Mouse (Mus musculus): ENCODE results near the gene Olfr324. TPM values are rescaled to one million over a fixed set of nuclear protein-coding genes. Genes with fewer than 3 reads are reported as not detected.

Olfr324 gene
- polyA plus RNA-seq, 1 experiment from 2014 or later, result not detected

DNA sequence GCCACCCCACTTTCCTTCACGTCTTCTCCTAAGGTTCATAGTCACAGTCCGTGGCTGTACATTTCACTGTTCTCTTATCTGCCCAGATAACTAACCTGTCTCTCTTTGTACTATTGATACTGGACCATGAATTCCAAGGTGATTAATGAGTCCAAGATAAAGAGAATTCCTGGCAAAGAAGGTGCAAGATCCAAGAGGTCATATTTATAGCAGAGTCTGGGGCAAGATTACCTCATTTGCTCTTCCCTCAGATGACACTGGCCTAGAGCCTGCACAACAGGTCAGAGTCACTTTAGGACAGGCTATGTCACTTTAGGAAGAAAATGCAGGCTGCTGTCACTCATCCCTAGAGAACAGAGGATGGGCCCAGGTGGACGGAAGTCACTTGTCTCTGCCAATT is 10.3 kb downstream of the Olfr324 start:
- H3K4me1 ChIP-seq, result no peaks in the 10 kb centered on the region
- ATAC-seq (ENCODE audit: low FRiP score, low read depth), result no peak
- H3K9me3 ChIP-seq, result no peaks in the 10 kb centered on the region
- H3K4me3 ChIP-seq, result no peak overlapping the region
- no peak overlapping the region for H3K27ac ChIP-seq (replicated peaks)
- H3K9ac ChIP-seq (replicated peaks), result no peak overlapping the region
- H3K4me2 ChIP-seq (replicated peaks), result no peak overlapping the region
- no peaks in the 10 kb centered on the region for H3K36me3 ChIP-seq
- no peaks in the 10 kb centered on the region for H3K27me3 ChIP-seq
- WGBS, result 89% methylated on average over 3 of the region's 3 CpGs

- no peak for ATAC-seq (ENCODE audit: low FRiP score, low read depth)
- H3K36me3 ChIP-seq, result no peaks in the 10 kb centered on the region
- no peak overlapping the region for H3K4me2 ChIP-seq (replicated peaks)
- H3K27ac ChIP-seq (replicated peaks), result no peak overlapping the region
- no peaks in the 10 kb centered on the region for H3K27me3 ChIP-seq
- H3K9ac ChIP-seq (replicated peaks), result no peak overlapping the region
- no peaks in the 10 kb centered on the region for H3K9me3 ChIP-seq
- H3K4me1 ChIP-seq, result no peaks in the 10 kb centered on the region
- WGBS, result 92% methylated on average over 12 of the region's 12 CpGs
- no peak overlapping the region for H3K4me3 ChIP-seq
These were observed 11.4 kb downstream of the Olfr324 start for GRCm38 (mm10) chr11:58606177-58606919.

DNA sequence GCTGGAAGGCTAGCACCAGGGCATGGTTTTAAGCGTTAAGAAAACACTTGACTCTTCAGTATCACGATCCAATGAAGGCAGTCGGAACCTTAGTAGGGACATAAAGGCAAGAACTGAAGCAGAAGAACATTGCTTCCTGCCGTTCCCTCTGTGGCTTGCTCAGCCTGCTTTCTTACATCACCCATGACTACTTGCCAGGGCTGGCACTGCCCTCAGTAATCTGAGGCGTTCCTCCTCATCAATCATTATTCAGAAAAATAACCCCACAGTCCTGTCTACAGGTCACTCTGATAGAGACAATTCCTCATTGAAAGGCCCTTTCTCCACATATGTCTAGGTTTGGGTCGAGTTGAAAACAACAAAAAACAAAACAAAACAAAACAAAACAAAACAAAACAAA is 12.1 kb downstream of the Olfr324 start:
- Histone ChIP-seq H3K4me2 (replicated peaks) (no peak overlapping the region), H3K27me3 (no peaks in the 10 kb centered on the region), H3K9ac (replicated peaks) (no peak overlapping the region), H3K36me3 (no peaks in the 10 kb centered on the region), H3K9me3 (no peaks in the 10 kb centered on the region), H3K4me1 (no peaks in the 10 kb centered on the region), H3K27ac (replicated peaks) (no peak overlapping the region), H3K4me3 (no peak overlapping the region)
- WGBS, result 85% methylated on average over 6 of the region's 6 CpGs
- no peak for ATAC-seq (ENCODE audit: low FRiP score, low read depth)

DNA sequence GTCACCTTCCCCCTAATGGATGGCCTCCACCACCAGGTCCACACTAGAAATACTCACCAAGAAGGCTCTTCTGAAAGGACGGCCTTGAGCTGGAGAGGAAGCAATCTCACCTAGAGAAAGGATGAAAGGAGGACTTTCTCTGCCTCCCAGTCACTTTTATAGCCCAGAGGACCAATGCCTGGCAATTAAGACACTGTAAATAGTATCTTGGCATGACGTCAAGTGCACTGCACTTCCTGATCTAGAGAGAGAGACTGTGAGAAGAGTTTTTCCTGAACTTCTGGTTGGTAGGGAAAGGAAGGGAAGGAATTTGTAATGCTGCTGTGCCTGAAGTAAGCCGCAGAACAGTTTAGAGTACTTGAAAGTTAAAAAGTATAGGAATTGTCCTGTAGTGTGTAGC is 18.4 kb downstream of the Olfr324 start:
- Histone ChIP-seq H3K9me3 (no peaks in the 10 kb centered on the region), H3K9ac (replicated peaks) (no peak overlapping the region), H3K36me3 (no peaks in the 10 kb centered on the region), H3K27me3 (no peaks in the 10 kb centered on the region), H3K4me3 (no peak overlapping the region), H3K4me2 (replicated peaks) (no peak overlapping the region), H3K27ac (replicated peaks) (no peak overlapping the region), H3K4me1 (no peaks in the 10 kb centered on the region)
- ATAC-seq (ENCODE audit: low FRiP score, low read depth), result no peak
- WGBS, result 90% methylated on average over 3 of the region's 3 CpGs

DNA sequence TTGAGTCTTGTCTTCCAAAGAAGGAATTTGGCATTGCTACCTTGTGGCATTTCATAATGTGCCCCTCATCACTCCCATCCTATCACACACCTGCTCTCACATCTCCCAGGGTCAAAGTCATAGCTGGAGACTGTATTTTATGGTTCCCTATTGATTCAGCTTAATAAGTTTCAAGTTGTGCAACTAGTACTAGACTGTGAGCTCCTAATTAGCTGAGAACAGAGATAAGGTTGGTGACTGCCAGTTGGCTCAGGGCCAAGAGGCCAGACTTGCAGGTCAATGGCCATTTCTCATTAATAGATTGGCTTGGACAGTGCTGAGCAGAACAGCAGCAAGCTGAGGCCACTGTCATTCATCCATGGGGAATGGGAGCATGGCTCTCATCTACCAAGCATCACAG is 19.6 kb downstream of the Olfr324 start:
- Histone ChIP-seq H3K4me3 (no peak overlapping the region), H3K4me2 (replicated peaks) (no peak overlapping the region), H3K4me1 (no peaks in the 10 kb centered on the region), H3K36me3 (no peaks in the 10 kb centered on the region), H3K9me3 (no peaks in the 10 kb centered on the region), H3K27me3 (no peaks in the 10 kb centered on the region), H3K27ac (replicated peaks) (no peak overlapping the region), H3K9ac (replicated peaks) (no peak overlapping the region)
- ATAC-seq (ENCODE audit: low FRiP score, low read depth), result no peak

DNA sequence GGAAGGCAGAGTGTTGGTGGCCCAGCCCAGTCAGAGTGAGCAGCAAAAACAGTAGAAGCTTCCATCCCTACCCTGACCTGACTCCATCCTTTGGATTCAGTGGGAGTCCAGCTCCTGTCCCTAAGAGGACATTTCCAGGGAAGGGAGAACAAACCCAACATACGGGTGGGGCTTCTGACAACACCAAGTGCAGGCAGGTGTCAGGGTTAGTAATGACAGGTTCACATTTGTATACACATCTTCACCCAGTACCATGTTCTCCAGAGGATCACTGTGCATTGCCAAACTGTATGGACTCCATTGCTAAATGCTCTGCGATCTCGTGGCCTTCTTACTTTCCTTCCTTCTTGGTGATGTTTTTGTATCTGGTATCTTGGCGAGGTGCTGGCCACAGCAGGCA is 21.1 kb downstream of the Olfr324 start, which contains the start of gene 2210407C18Rik:
Gene 2210407C18Rik, minus strand, starts transcription at position 101 of the 400 bp plus-strand sequence.
- ATAC-seq (ENCODE audit: low FRiP score, low read depth), result no peak
- H3K4me2 ChIP-seq (replicated peaks), result no peak within 1 kb of the TSS
- H3K4me1 ChIP-seq, result no peaks in the 10 kb centered on the region
- H3K9me3 ChIP-seq, result no peaks in the 10 kb centered on the region
- no peak within 1 kb of the TSS for H3K9ac ChIP-seq (replicated peaks)
- no peaks in the 10 kb centered on the region for H3K36me3 ChIP-seq
- no peak within 1 kb of the TSS for H3K4me3 ChIP-seq
- 84% methylated on average over 4 of the region's 4 CpGs for whole genome bisulfite sequencing
- H3K27ac ChIP-seq (replicated peaks), result no peak within 1 kb of the TSS
- H3K27me3 ChIP-seq, result no peaks in the 10 kb centered on the region

DNA sequence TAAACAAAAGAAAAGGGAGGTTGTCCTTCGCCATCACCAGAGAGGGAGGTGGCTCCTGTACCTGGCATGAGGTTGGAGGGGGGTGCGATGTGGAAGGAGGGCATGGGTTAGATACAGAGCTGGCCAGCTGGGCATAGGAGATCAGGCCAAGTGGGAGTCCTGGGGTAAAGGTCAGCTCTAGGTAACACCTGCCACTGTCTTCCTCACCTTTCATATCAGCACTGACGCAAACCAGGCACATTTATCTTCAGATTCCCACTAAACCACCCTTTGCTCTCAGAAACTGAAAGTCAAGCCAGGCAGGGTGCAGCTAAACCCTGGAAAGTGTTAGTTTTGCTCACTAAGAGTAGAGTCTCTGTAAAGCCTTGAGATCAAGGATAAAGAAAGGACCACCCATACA is 23.5 kb downstream of the Olfr324 start:
- H3K27ac ChIP-seq (replicated peaks), result no peak overlapping the region
- H3K27me3 ChIP-seq, result no peaks in the 10 kb centered on the region
- H3K36me3 ChIP-seq, result no peaks in the 10 kb centered on the region
- 68% methylated on average over 3 of the region's 3 CpGs for WGBS
- no peak overlapping the region for H3K4me3 ChIP-seq
- no peaks in the 10 kb centered on the region for H3K9me3 ChIP-seq
- no peak for ATAC-seq (ENCODE audit: low FRiP score, low read depth)
- H3K9ac ChIP-seq (replicated peaks), result no peak overlapping the region
- no peaks in the 10 kb centered on the region for H3K4me1 ChIP-seq
- H3K4me2 ChIP-seq (replicated peaks), result no peak overlapping the region

GRCm38 (mm10) chr11:58618793-58619192 is 23.9 kb downstream of the Olfr324 start:
- 67% methylated on average over 6 of the region's 6 CpGs for WGBS
- no peaks in the 10 kb centered on the region for H3K4me1 ChIP-seq
- no peak overlapping the region for H3K4me3 ChIP-seq
- no peak overlapping the region for H3K4me2 ChIP-seq (replicated peaks)
- no peaks in the 10 kb centered on the region for H3K9me3 ChIP-seq
- H3K27me3 ChIP-seq, result no peaks in the 10 kb centered on the region
- H3K27ac ChIP-seq (replicated peaks), result no peak overlapping the region
- no peak overlapping the region for H3K9ac ChIP-seq (replicated peaks)
- no peaks in the 10 kb centered on the region for H3K36me3 ChIP-seq
- ATAC-seq (ENCODE audit: low FRiP score, low read depth), result no peak

GRCm38 (mm10) chr11:58626146-58626545 is 31.2 kb downstream of the Olfr324 start:
- H3K27ac ChIP-seq (replicated peaks), result no peak overlapping the region
- 62% methylated on average over 4 of the region's 4 CpGs for WGBS
- H3K4me2 ChIP-seq (replicated peaks), result no peak overlapping the region
- H3K9ac ChIP-seq (replicated peaks), result no peak overlapping the region
- no peaks in the 10 kb centered on the region for H3K4me1 ChIP-seq
- no peaks in the 10 kb centered on the region for H3K9me3 ChIP-seq
- no peak overlapping the region for H3K4me3 ChIP-seq
- no peaks in the 10 kb centered on the region for H3K36me3 ChIP-seq
- ATAC-seq (ENCODE audit: low FRiP score, low read depth), result no peak
- no peaks in the 10 kb centered on the region for H3K27me3 ChIP-seq

- H3K9ac ChIP-seq (replicated peaks), result no peak within 1 kb of the TSS
- no peak within 1 kb of the TSS for H3K27ac ChIP-seq (replicated peaks)
- 81% methylated on average over 5 of the region's 5 CpGs for WGBS
- H3K27me3 ChIP-seq, result no peaks in the 10 kb centered on the region
- no peaks in the 10 kb centered on the region for H3K36me3 ChIP-seq
- H3K4me1 ChIP-seq, result no peaks in the 10 kb centered on the region
- H3K4me2 ChIP-seq (replicated peaks), result no peak within 1 kb of the TSS
- ATAC-seq (ENCODE audit: low FRiP score, low read depth), result no peak
- no peaks in the 10 kb centered on the region for H3K9me3 ChIP-seq
- H3K4me3 ChIP-seq, result no peak within 1 kb of the TSS
These were observed 35.5 kb downstream of the Olfr324 start, which contains the start of gene Olfr323 for GRCm38 (mm10) chr11:58630401-58630800. Gene Olfr323, minus strand, starts transcription at chr11:58630501.

- WGBS, result 65% methylated on average over 4 of the region's 4 CpGs
- Histone ChIP-seq H3K27me3 (peaks cover 10% of the 10 kb centered on the region; the same call in 1 of the 2 replicates), H3K9ac (replicated peaks) (no peak overlapping the region), H3K4me2 (replicated peaks) (no peak overlapping the region), H3K4me1 (no peaks in the 10 kb centered on the region), H3K27ac (replicated peaks) (no peak overlapping the region), H3K4me3 (no peak overlapping the region), H3K36me3 (no peaks in the 10 kb centered on the region), H3K9me3 (no peaks in the 10 kb centered on the region)
- no peak for ATAC-seq (ENCODE audit: low FRiP score, low read depth)
These were observed 40.0 kb downstream of the Olfr324 start for GRCm38 (mm10) chr11:58634878-58635277.

- Histone ChIP-seq H3K4me1 (peaks cover 11% of the 10 kb centered on the region; the same call in 1 of the 2 replicates), H3K9me3 (no peaks in the 10 kb centered on the region), H3K27ac (replicated peaks) (no peak overlapping the region), H3K36me3 (no peaks in the 10 kb centered on the region), H3K4me3 (no peak overlapping the region), H3K4me2 (replicated peaks) (no peak overlapping the region), H3K27me3 (peaks cover 23% of the 10 kb centered on the region), H3K9ac (replicated peaks) (no peak overlapping the region)
- no peak for ATAC-seq (ENCODE audit: low FRiP score, low read depth)
- 23% methylated on average over 4 of the region's 4 CpGs for WGBS
These were observed 41.6 kb downstream of the Olfr324 start for GRCm38 (mm10) chr11:58636376-58636977.
